Mouse (Mus musculus): ENCODE data around the gene Tmsb15a.
"Not testable (repeated sequence)": the region's sequence is repeated elsewhere in the genome, so short reads cannot be mapped to it uniquely, and the experiment has no call there.

Gene Tmsb15a

GRCm38 (mm10) chrX:135725161-135725560, at the start of gene Tmsb15a:
TSS of gene Tmsb15a (minus strand) at chrX:135725261.
- DNase-seq: no peak

GRCm38 (mm10) chrX:135768565-135768964, 43.5 kb upstream of the Tmsb15a start:
- no peak for DNase-seq

- no peak for DNase-seq
These were observed 43.0 kb upstream of the Tmsb15a start for GRCm38 (mm10) chrX:135768043-135768548.

GRCm38 (mm10) chrX:135761707-135762106, 36.6 kb upstream of the Tmsb15a start:
- DNase-seq: no peak

GRCm38 (mm10) chrX:135752832-135753231, 27.8 kb upstream of the Tmsb15a start:
- DNase-seq: peak; percentile 31 to 67

- DNase-seq: not testable (repeated sequence)
These were observed 20.3 kb upstream of the Tmsb15a start for GRCm38 (mm10) chrX:135745376-135745775.

GRCm38 (mm10) chrX:135743056-135743355, 17.9 kb upstream of the Tmsb15a start:
- no peak for DNase-seq

GRCm38 (mm10) chrX:135742304-135743055, 17.4 kb upstream of the Tmsb15a start, which contains the start of the genes Armcx5 and Gprasp1:
TSS of gene Armcx5 (plus strand) at chrX:135742733.
TSS of gene Gprasp1 (plus strand) at chrX:135742733.
- peak; percentile 75 to 76 for DNase-seq

GRCm38 (mm10) chrX:135738730-135739520, 13.9 kb upstream of the Tmsb15a start:
- peak in 1 of 2 experiments; percentile 7 for DNase-seq

- no peak for DNase-seq
These were observed 12.2 kb downstream of the Tmsb15a start for GRCm38 (mm10) chrX:135712845-135713244.

GRCm38 (mm10) chrX:135704349-135704748, 20.7 kb downstream of the Tmsb15a start:
- DNase-seq: no peak

- DNase-seq: no peak
These were observed 21.9 kb downstream of the Tmsb15a start for GRCm38 (mm10) chrX:135703111-135703510.

GRCm38 (mm10) chrX:135693633-135694032, 31.4 kb downstream of the Tmsb15a start, which contains the start of gene Tcp11x2:
TSS of gene Tcp11x2 (minus strand) at chrX:135693790.
- DNase-seq: no peak

- DNase-seq: no peak
These were observed 37.3 kb downstream of the Tmsb15a start for GRCm38 (mm10) chrX:135687802-135688201.

GRCm38 (mm10) chrX:135681858-135682257, 43.2 kb downstream of the Tmsb15a start:
- no peak for DNase-seq

Data from spleen, adult 18-20 months (tissue).